Mouse (Mus musculus) liver, embryonic 11.5 days (tissue): ENCODE results near the gene Cpa4. TPM values are rescaled to one million over a fixed set of nuclear protein-coding genes. Genes with fewer than 3 reads are reported as not detected.

Experiments
- ATAC-seq: fragments of 200-750 bp; cut with Nextera tagmentation; replicated peaks from 2 replicates; pipeline ENCODE4 v1.8.0; 2017; ENCODE audit warnings: moderate number of reproducible peaks, mild to moderate bottlenecking, moderate TSS enrichment, moderate library complexity; ENCODE audit not compliant: low FRiP score
- DNase-seq: peaks from one replicate; pipeline ENCODE4 v3.0.0-alpha.2; 2017; ENCODE audit warnings: low spot score
- H3K27ac ChIP-seq: fragments of 300-500 bp; sonication (generic); 2 replicates; pipeline ENCODE4 v1.5.1; 2014; ENCODE audit warnings: mild to moderate bottlenecking, low read depth, low read length, control low read depth
- H3K27me3 ChIP-seq: fragments of 300-500 bp; sonication (generic); replicated peaks from 2 replicates; pipeline ENCODE4 v1.6.1; 2014; ENCODE audit warnings: low read length, mixed read lengths; ENCODE audit not compliant: control insufficient read depth, insufficient read depth
- H3K36me3 ChIP-seq: fragments of 300-500 bp; sonication (generic); 2 replicates; pipeline ENCODE4 v1.6.1; 2014; ENCODE audit warnings: mild to moderate bottlenecking, low read length, moderate library complexity, mixed read lengths; ENCODE audit not compliant: control insufficient read depth, insufficient read depth
- H3K4me1 ChIP-seq: fragments of 300-500 bp; sonication (generic); replicated peaks from 2 replicates; pipeline ENCODE4 v1.6.1; 2014; ENCODE audit warnings: low read length, mixed read lengths; ENCODE audit not compliant: control insufficient read depth, insufficient read depth
- H3K4me2 ChIP-seq: fragments of 300-500 bp; sonication (generic); 2 replicates; pipeline ENCODE4 v1.6.1; 2014; ENCODE audit warnings: mild to moderate bottlenecking, control low read depth, moderate library complexity
- H3K4me3 ChIP-seq: fragments of 300-500 bp; sonication (generic); 2 replicates; pipeline ENCODE4 v1.5.1; 2014; ENCODE audit warnings: low read depth, low read length, control low read depth
- H3K9ac ChIP-seq: fragments of 300-500 bp; sonication (generic); 2 replicates; pipeline ENCODE4 v1.6.1; 2014; ENCODE audit warnings: low read depth, low read length, control low read depth
- H3K9me3 ChIP-seq: fragments of 300-500 bp; sonication (generic); 2 replicates; pipeline ENCODE4 v1.6.1; 2016; ENCODE audit warnings: low read length, inconsistent platforms, mixed read lengths; ENCODE audit not compliant: control insufficient read depth
- WGBS: fragments of 180-500 bp; shearing (Covaris S2); extraction: QIAGEN DNeasy Blood & Tissue Kit; methylation state at CpG from one replicate; pipeline ENCODE4 v1.1.7; 2014; 5-methylcytosine and 5-hydroxymethylcytosine counted together
- polyA plus RNA-seq: library from polyadenylated mRNA; unstranded; fragments of >200 nt; fragmentation: Nextera tagmentation; extraction: Ambion mirVana; gene quantifications from 2 replicates; pipeline ENCODE4 v1.2.1, GENCODE M21; 2014

The Cpa4 gene
- polyA plus RNA-seq, 1 experiment from 2014 or later, result 0.44 TPM

DNA sequence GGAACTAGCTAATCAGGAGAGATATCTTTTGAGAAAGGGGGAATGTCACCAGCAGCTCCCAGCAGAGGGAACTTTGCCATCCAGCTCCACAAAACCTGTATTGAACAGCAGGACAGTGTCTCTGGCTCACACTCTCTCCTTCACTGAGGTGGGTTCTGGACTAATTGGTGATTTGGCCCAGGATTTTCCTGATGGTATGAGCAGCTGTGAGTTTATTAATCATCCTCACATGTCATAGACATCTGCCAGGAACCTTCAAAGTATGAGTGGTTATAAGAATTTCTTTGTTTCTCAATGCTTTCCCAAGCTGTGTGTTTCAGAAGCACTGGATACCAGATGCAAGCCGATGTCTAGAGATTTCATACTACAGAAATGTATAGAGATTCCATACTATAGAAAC is 6.8 kb downstream of the Cpa4 start:
- H3K9ac ChIP-seq, result no peak overlapping the region
- no peaks in the 10 kb centered on the region for H3K36me3 ChIP-seq
- no peaks in the 10 kb centered on the region for H3K27me3 ChIP-seq
- H3K4me3 ChIP-seq, result no peak overlapping the region
- H3K4me1 ChIP-seq, result no peaks in the 10 kb centered on the region; the same call in 1 of the 2 replicates
- no peak overlapping the region for H3K27ac ChIP-seq
- DNase-seq, result no peak
- H3K9me3 ChIP-seq, result no peaks in the 10 kb centered on the region
- WGBS, result 91% methylated on average over 1 of the region's 1 CpGs
- no peak overlapping the region for H3K4me2 ChIP-seq
- ATAC-seq, result no peak

DNA sequence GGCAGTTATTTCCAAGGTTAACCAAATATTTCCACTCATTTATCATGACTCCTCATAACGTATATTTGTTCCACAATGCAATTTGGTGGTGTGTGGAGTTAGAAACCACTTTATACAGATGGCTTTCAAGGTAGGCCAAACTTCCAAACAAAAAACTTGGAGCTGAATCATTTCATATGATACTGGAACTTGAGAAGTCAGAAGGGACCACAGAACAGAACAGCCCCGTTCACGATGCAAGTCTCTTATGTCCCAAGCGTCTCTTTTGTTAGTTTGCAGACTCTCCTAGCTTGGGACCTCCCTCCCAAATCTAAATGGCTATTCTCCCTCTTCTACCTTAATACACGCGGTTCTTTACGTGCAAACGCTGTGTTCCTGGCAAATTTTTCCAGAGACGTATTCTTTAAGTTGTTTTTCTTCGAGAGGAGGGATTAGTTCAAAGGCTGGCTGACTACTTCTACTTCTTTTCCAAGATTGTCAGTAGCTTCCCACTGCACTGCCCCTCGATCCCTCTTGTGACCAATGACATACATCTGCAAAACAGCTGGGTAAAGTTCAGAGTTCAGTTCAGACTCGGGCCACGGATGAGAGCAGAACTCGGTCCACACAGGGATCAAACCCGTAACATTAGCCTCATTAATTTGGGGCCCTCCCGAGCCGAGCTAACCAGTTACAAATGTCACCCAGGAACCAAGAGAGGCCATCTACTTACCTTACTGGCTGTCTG is 8.5 kb downstream of the Cpa4 start:
- no peak overlapping the region for H3K9ac ChIP-seq
- no peaks in the 10 kb centered on the region for H3K36me3 ChIP-seq
- no peaks in the 10 kb centered on the region for H3K9me3 ChIP-seq
- DNase-seq, result no peak
- no peak overlapping the region for H3K27ac ChIP-seq
- H3K4me1 ChIP-seq, result no peaks in the 10 kb centered on the region; the same call in 1 of the 2 replicates
- no peak overlapping the region for H3K4me3 ChIP-seq
- ATAC-seq, result no peak
- H3K4me2 ChIP-seq, result no peak overlapping the region
- WGBS, result 74% methylated on average over 17 of the region's 17 CpGs
- H3K27me3 ChIP-seq, result no peaks in the 10 kb centered on the region

DNA sequence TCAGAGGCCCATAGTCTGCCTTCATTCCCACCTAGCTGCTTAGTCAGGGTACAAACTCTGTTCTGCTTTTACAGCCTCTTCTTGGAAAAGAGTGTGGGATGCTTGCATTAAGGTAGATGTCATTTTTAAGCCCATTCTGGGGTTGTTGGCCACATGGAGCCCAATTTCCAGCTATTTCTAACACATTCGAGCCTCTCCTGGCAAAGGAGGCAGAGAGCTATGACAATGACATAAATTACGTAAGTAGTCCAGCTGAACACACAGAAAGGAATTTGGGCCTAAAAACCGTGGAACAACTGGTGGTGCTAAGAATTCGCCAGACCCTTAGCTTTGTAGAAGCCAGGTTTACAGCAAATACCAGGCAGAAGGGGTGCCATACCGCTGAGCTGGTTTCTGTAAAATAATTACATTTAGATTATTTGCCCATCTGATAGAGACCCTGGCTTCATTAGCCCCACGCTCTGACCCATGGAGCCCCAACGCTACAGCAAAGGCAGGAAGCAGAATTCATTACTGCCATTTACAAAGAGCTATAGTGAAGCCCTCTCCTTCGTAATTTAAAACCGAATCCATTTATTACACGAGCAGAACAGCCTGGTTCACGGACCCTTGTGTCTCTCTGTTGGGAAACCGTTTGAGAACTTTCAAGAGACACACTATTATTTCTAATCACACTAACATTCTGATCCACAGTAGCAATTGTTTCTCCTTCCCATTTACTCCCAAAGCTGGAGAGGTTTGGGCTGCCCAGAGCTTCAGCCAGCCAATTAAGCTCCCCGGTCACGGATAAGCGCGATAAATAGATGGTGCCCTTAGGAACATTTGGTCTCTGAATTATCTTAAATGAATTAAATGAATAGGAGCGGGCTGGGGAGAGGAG is 12.0 kb downstream of the Cpa4 start:
- Histone ChIP-seq H3K9me3 (no peaks in the 10 kb centered on the region), H3K27ac (no peak overlapping the region; the same call in 1 of the 2 replicates), H3K4me1 (no peaks in the 10 kb centered on the region), H3K36me3 (no peaks in the 10 kb centered on the region), H3K4me3 (no peak overlapping the region), H3K27me3 (no peaks in the 10 kb centered on the region), H3K4me2 (no peak overlapping the region), H3K9ac (no peak overlapping the region)
- ATAC-seq, result no peak
- no peak for DNase-seq
- 72% methylated on average over 17 of the region's 17 CpGs for WGBS

DNA sequence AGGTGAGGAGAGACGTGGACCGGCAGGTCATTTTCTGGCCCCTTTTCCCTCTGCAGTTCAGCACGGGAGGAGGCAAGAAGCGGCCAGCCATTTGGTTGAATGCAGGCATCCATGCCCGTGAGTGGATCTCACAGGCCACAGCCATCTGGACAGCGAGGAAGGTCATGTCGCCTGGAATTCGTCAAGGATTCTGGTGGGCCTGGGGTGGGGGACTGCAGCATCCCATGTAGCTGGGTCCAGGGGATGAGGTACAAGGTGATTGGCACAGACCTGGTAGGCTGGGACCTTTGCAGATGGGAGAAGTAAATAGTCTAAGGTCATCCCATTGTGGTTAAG is 12.6 kb downstream of the Cpa4 start:
- Histone ChIP-seq H3K9me3 (no peaks in the 10 kb centered on the region), H3K4me1 (no peaks in the 10 kb centered on the region), H3K36me3 (no peaks in the 10 kb centered on the region), H3K27me3 (no peaks in the 10 kb centered on the region), H3K4me3 (no peak overlapping the region), H3K4me2 (no peak overlapping the region), H3K27ac (no peak overlapping the region; the same call in 1 of the 2 replicates), H3K9ac (no peak overlapping the region)
- no peak for ATAC-seq
- 62% methylated on average over 8 of the region's 8 CpGs for WGBS
- no peak for DNase-seq

DNA sequence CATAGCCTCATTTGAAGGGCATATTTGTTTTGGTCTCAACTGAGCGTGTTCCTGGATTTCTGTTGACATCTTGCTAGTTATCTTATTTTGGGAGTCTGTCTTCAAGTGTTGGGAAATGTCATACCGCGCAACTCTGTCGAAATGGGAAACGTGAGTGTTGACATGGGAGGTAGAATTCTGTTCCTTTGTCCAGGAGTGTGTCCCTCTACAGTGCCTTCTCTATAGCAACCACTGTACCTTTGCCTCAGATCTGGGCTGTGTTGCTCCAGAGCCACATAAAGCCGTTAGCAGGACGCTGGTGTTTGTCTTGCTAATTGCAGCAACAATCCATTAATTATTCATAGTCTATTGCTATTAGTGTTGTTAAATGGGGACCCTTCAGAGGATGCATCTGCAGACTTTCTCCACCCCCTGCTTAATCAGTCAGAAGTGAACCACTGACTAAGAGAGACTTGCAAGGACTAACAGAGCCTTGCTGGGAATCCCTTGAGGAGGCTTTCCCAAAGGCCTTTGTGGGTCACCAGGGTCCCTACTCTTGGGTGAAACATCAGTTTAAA is 18.8 kb downstream of the Cpa4 start:
- H3K27ac ChIP-seq, result no peak overlapping the region
- H3K4me2 ChIP-seq, result no peak overlapping the region
- no peaks in the 10 kb centered on the region for H3K9me3 ChIP-seq
- no peak overlapping the region for H3K4me3 ChIP-seq
- 79% methylated on average over 7 of the region's 7 CpGs for WGBS
- ATAC-seq (no peak), DNase-seq (no peak)
- no peaks in the 10 kb centered on the region for H3K27me3 ChIP-seq
- no peaks in the 10 kb centered on the region for H3K36me3 ChIP-seq
- H3K4me1 ChIP-seq, result no peaks in the 10 kb centered on the region; the same call in 1 of the 2 replicates
- H3K9ac ChIP-seq, result no peak overlapping the region

DNA sequence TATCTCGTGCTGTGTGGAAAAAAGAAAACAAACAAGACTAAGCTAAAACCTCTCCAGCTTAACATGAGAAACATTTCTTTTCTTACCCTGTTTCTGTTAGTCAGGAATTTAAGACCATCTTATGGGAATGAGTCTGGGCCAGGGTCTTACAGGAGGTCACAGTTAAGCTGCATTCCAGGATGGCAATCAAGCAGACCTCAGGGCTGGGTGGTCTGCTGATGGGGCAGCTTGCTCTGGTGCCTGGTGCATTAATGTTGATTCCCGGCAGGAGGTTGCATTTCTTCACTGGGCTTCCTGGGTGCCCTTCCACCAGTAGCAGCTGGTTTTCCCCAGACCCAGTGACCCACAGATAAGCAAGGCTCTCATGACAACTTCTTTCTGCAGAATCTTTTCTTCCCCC is 21.6 kb downstream of the Cpa4 start:
- H3K9me3 ChIP-seq, result no peaks in the 10 kb centered on the region
- H3K4me3 ChIP-seq, result no peak overlapping the region
- ATAC-seq, result no peak
- no peak overlapping the region for H3K9ac ChIP-seq
- H3K36me3 ChIP-seq, result no peaks in the 10 kb centered on the region
- H3K27ac ChIP-seq, result peak overlapping the region; percentile 32; the same call in 1 of the 2 replicates
- H3K27me3 ChIP-seq, result no peaks in the 10 kb centered on the region
- no peak for DNase-seq
- WGBS, result 34% methylated on average over 2 of the region's 2 CpGs
- H3K4me1 ChIP-seq, result no peaks in the 10 kb centered on the region; the same call in 1 of the 2 replicates
- no peak overlapping the region for H3K4me2 ChIP-seq

DNA sequence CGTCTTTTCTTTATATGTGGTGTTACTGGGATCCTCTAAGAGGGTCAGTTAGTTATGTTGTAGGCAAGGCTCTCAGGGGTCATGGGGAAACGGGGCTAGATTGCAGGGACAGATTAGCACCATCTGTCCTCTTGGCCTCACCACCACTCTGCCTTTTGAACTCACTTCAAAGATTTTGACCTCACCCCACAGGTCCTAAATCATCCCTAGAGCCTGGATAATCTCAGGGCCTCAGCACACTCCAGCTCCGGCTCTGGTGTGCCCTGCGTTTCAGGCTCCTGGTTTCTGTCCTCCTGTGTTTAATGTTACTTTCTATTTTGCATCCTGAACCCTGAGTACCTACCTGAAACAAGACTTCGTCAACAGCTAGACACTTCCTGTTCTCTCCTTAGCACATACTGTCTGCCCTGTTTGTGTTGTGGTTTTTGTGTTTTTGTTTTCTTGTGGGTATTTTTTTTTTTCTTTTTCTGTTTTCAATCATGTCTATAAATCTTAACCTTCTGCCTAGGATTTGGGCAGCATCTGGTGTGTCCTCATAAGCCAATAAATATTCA is 23.8 kb downstream of the Cpa4 start:
- 54% methylated on average over 5 of the region's 5 CpGs for WGBS
- ATAC-seq (no peak), DNase-seq (no peak)
- Histone ChIP-seq H3K9me3 (no peaks in the 10 kb centered on the region), H3K4me2 (no peak overlapping the region), H3K27me3 (no peaks in the 10 kb centered on the region), H3K4me3 (no peak overlapping the region), H3K36me3 (no peaks in the 10 kb centered on the region), H3K27ac (no peak overlapping the region), H3K9ac (no peak overlapping the region), H3K4me1 (no peaks in the 10 kb centered on the region; the same call in 1 of the 2 replicates)

DNA sequence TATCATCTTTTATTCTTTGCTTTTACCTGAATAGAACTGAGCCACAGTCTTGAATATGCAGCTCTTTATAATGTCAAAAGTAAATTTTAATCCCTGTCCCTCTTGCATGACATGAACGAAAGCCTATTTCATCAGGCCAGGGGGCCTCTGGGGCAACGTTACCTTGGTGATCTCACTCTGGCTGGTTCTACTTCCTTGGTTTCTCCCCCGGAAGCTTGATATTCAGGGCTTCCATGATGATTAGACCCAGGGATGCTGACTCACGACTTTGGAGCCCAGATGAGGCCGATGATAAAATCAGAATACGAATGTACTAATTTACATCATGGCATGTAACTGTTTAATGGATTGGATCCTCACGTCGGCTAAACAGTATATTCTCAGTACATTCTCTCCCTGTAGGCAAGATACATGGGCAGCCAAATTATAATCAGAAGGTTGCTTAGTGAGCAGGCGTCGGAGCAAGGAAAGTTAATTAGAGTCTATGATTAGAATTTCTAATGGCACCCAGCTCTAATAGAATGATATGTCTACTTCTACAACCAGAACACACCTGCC is 24.3 kb downstream of the Cpa4 start:
- no peak for DNase-seq
- no peak overlapping the region for H3K4me3 ChIP-seq

More for the DNA sequence above, 24.3 kb downstream of the Cpa4 start:
- Histone ChIP-seq H3K4me1 (no peaks in the 10 kb centered on the region; the same call in 1 of the 2 replicates), H3K4me2 (no peak overlapping the region), H3K27me3 (no peaks in the 10 kb centered on the region), H3K9me3 (no peaks in the 10 kb centered on the region), H3K27ac (no peak overlapping the region), H3K36me3 (no peaks in the 10 kb centered on the region), H3K9ac (no peak overlapping the region)
- 71% methylated on average over 10 of the region's 10 CpGs for WGBS
- no peak for ATAC-seq
